Mouse (Mus musculus) frontal cortex, postnatal 25 days (tissue): ENCODE results near the gene Wdfy4.
A peak's percentile ranks its signal among the peaks of the same experiment; 100 is the strongest.

Source experiments
- DNase-seq, 2 experiments: peaks; one replicate each; pipeline ENCODE4 v3.0.0; 2022; ENCODE audit warnings: low spot score in 2 of 2

Gene Wdfy4

GRCm38 (mm10) chr14:32984176-32984738, 201.1 kb downstream of the Wdfy4 start:
- no peak for DNase-seq

GRCm38 (mm10) chr14:32970700-32971099, 214.6 kb downstream of the Wdfy4 start:
- no peak for DNase-seq

GRCm38 (mm10) chr14:32964742-32965141, 220.6 kb downstream of the Wdfy4 start:
- DNase-seq = no peak

GRCm38 (mm10) chr14:32960481-32960880, 224.8 kb downstream of the Wdfy4 start:
- peak; percentile 55 to 62 for DNase-seq

- DNase-seq = no peak
Measured at GRCm38 (mm10) chr14:32958671-32959070, 226.6 kb downstream of the Wdfy4 start.

GRCm38 (mm10) chr14:32956486-32956885, 228.8 kb downstream of the Wdfy4 start:
- no peak for DNase-seq

GRCm38 (mm10) chr14:32950312-32951301, 234.7 kb downstream of the Wdfy4 start:
- no peak for DNase-seq

- DNase-seq = no peak
Measured at GRCm38 (mm10) chr14:32947512-32947911, 237.8 kb downstream of the Wdfy4 start.

GRCm38 (mm10) chr14:32939217-32939616, 246.1 kb downstream of the Wdfy4 start:
- DNase-seq = no peak

GRCm38 (mm10) chr14:32934064-32934463, 251.2 kb downstream of the Wdfy4 start:
- no peak for DNase-seq

GRCm38 (mm10) chr14:32932220-32932619, 253.1 kb downstream of the Wdfy4 start:
- DNase-seq = no peak

GRCm38 (mm10) chr14:32931709-32932108, 253.6 kb downstream of the Wdfy4 start:
- no peak for DNase-seq

- DNase-seq = no peak
Measured at GRCm38 (mm10) chr14:32923871-32924270, 261.4 kb downstream of the Wdfy4 start.

- DNase-seq = no peak
Measured at GRCm38 (mm10) chr14:32917919-32918318, 267.4 kb downstream of the Wdfy4 start.

GRCm38 (mm10) chr14:32915360-32915759, 269.9 kb downstream of the Wdfy4 start:
- DNase-seq = no peak

GRCm38 (mm10) chr14:32911187-32911586, 274.1 kb downstream of the Wdfy4 start:
- no peak for DNase-seq
